Mouse (Mus musculus) stomach, postnatal 0 days (tissue): ENCODE results near the gene Mad2l2.

Source experiments
- CTCF ChIP-seq: IDR thresholded peaks from 2 replicates; pipeline ENCODE4 v1.5.1; 2016; ENCODE audit warnings: antibody characterized with exemption, low read depth, mild to moderate bottlenecking, moderate library complexity
- EP300 ChIP-seq: optimal IDR thresholded peaks from 2 replicates; pipeline ENCODE3; 2016; ENCODE audit warnings: antibody characterized with exemption

DNA sequence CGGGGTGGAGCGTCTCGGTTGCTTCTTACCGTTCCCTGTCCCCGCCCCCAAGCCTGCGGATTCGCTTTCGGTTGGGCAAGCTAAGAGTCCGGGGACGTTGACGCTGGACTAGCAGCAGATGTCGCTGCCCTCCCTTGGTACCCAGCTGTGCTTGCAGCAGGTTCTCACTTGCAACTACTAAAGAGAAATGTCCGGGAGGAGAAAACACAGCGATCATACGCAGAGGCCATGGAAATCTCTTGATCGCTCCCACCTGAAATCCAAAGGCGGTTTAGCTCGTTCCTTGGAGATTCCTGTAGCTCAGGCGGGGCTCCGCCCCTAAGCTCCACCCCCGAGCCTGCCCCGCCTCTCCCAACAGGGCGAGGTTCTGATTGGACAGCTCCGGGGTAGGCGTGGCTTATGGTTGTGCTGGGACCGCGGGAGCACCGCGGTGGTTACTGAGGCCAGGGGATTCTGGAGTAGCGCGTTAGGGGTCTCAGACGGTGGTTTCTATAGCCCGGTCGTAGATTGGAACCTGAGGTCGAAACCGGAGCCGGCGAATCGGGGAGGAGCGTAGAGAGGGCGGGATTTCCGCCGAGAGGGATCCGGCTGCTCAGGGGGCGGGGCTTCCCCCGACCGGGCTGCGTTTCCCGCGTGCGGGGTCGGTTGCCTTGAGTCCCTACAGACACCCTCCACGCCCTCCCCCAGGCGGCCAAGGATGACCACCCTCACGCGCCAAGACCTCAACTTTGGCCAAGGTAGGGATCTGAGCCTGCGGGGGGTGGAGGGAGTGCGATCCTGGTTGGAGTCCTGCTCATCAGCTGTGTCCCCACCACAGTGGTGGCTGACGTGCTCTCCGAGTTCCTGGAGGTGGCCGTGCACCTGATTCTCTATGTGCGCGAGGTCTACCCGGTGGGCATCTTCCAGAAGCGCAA lies 10.2 kb downstream of the Mad2l2 start:
- TF ChIP-seq EP300 (no peak), CTCF (peak; percentile 82)
